Mouse (Mus musculus): ENCODE measurements around the gene Nub1.

DNA sequence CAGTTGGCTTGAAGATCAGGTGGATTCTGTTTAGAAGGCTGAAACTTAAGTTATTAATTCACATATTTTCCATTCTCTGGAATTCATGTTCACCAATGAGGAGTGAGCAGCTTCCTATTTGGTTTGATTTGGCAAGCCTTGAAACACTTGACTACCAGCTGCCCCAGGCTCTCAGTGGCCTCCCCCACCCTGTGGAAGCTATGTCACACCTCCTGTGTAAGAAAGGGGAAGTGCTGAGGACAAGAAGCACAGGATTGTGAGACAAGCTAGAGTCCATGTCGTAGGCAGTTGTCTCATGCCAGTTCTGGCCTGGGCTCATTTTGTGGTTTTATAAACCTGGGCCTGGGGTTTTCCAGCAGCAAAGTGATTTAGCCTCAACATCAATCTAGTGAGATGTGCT is 2.4 kb downstream of the Nub1 start:
- TF ChIP-seq EP300 (IDR thresholded peaks at IDR 0.05; ENCODE audit: insufficient read depth, low read depth, low read length) (no peak), POLR2A (IDR thresholded peaks at IDR 0.05; ENCODE audit: insufficient read depth, low read length) (no peak), CTCF (IDR thresholded peaks at IDR 0.05; ENCODE audit: low read depth, low read length) (no peak)
